Comparison of ENCODE assay signal across 22 mouse cellular contexts in the genomic region with DNA sequence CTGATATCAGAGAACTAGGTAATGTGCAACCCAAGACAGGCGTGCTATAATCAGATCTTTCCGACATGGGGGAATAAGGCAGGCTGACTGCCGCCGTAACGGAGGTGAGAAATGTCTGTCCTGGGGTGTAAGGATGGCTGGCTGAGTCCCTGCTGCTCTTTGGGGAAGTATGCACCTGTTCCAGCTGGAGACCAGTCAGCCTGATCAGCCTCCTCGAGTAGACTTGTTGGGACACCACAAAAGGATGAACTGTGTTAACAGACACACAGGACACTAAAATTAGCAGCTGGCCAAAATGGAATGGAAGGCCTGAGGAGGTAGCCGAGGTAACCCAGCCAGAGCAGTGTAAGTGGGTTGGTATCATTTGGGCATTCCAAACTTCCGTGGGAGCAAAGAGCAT.
"Had no signal": no experiment of that assay in that cellular context is flagged by ENCODE, and none has a peak within 500 bp of the region (broad histone marks: within the 10 kb centered on the region; RNA-seq: fewer than 3 reads in every experiment).

No protein-coding gene starts in this region.

- ATAC-seq: forebrain, postnatal 0 days; hindbrain, postnatal 0 days; intestine, embryonic 16.5 days; liver, postnatal 0 days had no signal

- H3K27me3 ChIP-seq: liver, embryonic 13.5 days; liver, embryonic 15.5 days had no signal

- H3K27ac ChIP-seq: hindbrain, embryonic 13.5 days; hindbrain, embryonic 15.5 days; hindbrain, postnatal 0 days; kidney, embryonic 15.5 days; kidney, postnatal 0 days; left cerebral cortex, adult 2 months; limb, embryonic 10.5 days; limb, embryonic 12.5 days; liver, embryonic 13.5 days; liver, embryonic 15.5 days had no signal

- H3K4me3 ChIP-seq: hindbrain, embryonic 13.5 days; hindbrain, embryonic 15.5 days; kidney, embryonic 15.5 days; left cerebral cortex, adult 2 months; limb, embryonic 10.5 days; limb, embryonic 12.5 days; liver, embryonic 13.5 days; liver, embryonic 15.5 days had no signal

- H3K4me2 ChIP-seq: heart, embryonic 11.5 days; hindbrain, embryonic 13.5 days; hindbrain, embryonic 15.5 days; kidney, embryonic 15.5 days; limb, embryonic 12.5 days; liver, embryonic 11.5 days; liver, embryonic 13.5 days; liver, embryonic 15.5 days had no signal

- H3K4me1 ChIP-seq: hindbrain, embryonic 15.5 days; liver, embryonic 15.5 days had no signal

- H3K9me3 ChIP-seq: hindbrain, embryonic 15.5 days; kidney, embryonic 15.5 days; limb, embryonic 10.5 days; limb, embryonic 12.5 days; liver, embryonic 13.5 days; liver, embryonic 15.5 days had no signal

- H3K36me3 ChIP-seq: hindbrain, embryonic 13.5 days; hindbrain, embryonic 15.5 days; kidney, embryonic 15.5 days; limb, embryonic 10.5 days; limb, embryonic 12.5 days; liver, embryonic 13.5 days; liver, embryonic 15.5 days had no signal

- DNase-seq: forebrain, postnatal 0 days; gastrocnemius, postnatal 14 days; kidney, adult 11 months; kidney, adult 2 months; kidney, adult 9 months; kidney, postnatal 14 days; kidney, postnatal 36 days; liver; liver, embryonic 13.5 days; liver, postnatal 0 days had no signal

- H3K9ac ChIP-seq: forebrain, postnatal 0 days; hindbrain, embryonic 13.5 days; hindbrain, embryonic 15.5 days; kidney, embryonic 15.5 days; limb, embryonic 12.5 days; liver, embryonic 13.5 days; liver, embryonic 15.5 days; liver, postnatal 0 days had no signal
